Mouse (Mus musculus) heart, embryonic 13.5 days (tissue): ENCODE data around the gene Igfbp4. TPM values are rescaled to one million over a fixed set of nuclear protein-coding genes. Genes with fewer than 3 reads are reported as not detected.

Experiments used
- ATAC-seq: fragments of 200-750 bp; cut with Nextera tagmentation; 2 replicates; pipeline ENCODE4 v1.8.0; 2017; ENCODE audit warnings: moderate TSS enrichment; ENCODE audit not compliant: insufficient number of reproducible peaks, low FRiP score, low TSS enrichment; ENCODE audit errors: extremely low read depth
- H3K27ac ChIP-seq: fragments of 300-500 bp; sonication (generic); replicated peaks from 2 replicates; pipeline ENCODE4 v1.5.1; 2015; ENCODE audit warnings: moderate library complexity, mild to moderate bottlenecking, inconsistent platforms
- H3K27me3 ChIP-seq: fragments of 300-500 bp; sonication (generic); replicated peaks from 2 replicates; pipeline ENCODE4 v1.6.1; 2015; ENCODE audit warnings: mild to moderate bottlenecking, inconsistent platforms
- H3K36me3 ChIP-seq: fragments of 300-500 bp; sonication (generic); 2 replicates; pipeline ENCODE4 v1.6.1; 2015; ENCODE audit warnings: mild to moderate bottlenecking, inconsistent platforms
- H3K4me1 ChIP-seq: fragments of 300-500 bp; sonication (generic); 2 replicates; pipeline ENCODE4 v1.6.1; 2015; ENCODE audit warnings: inconsistent platforms
- H3K4me2 ChIP-seq: fragments of 300-500 bp; sonication (generic); 2 replicates; pipeline ENCODE4 v1.6.1; 2015; ENCODE audit warnings: inconsistent platforms, mild to moderate bottlenecking, moderate library complexity
- H3K4me3 ChIP-seq: fragments of 300-500 bp; sonication (generic); 2 replicates; pipeline ENCODE4 v1.5.1; 2015; ENCODE audit warnings: moderate library complexity, mild to moderate bottlenecking, inconsistent platforms
- H3K9ac ChIP-seq: fragments of 300-500 bp; sonication (generic); 2 replicates; pipeline ENCODE4 v1.6.1; 2015; ENCODE audit warnings: inconsistent platforms, mild to moderate bottlenecking, moderate library complexity
- H3K9me3 ChIP-seq: fragments of 300-500 bp; sonication (generic); 2 replicates; pipeline ENCODE4 v1.6.1; 2016; ENCODE audit warnings: inconsistent platforms
- WGBS: fragments of 180-500 bp; shearing (Covaris S2); methylation state at CpG from one replicate; pipeline ENCODE4 v1.1.7; 2015; ENCODE audit warnings: mixed read lengths; 5-methylcytosine and 5-hydroxymethylcytosine counted together
- polyA plus RNA-seq: library from polyadenylated mRNA; unstranded; fragments of >200 nt; fragmentation: Nextera tagmentation; extraction: Ambion mirVana; gene quantifications from 2 replicates; pipeline ENCODE4 v1.2.1, GENCODE M21; 2015

The Igfbp4 gene
- polyA plus RNA-seq, 1 experiment from 2014 or later = 371 TPM

GRCm38 (mm10) chr11:99084366-99084765, 43.3 kb downstream of the Igfbp4 start:
- Histone ChIP-seq H3K4me3 (no peak overlapping the region), H3K9me3 (no peaks in the 10 kb centered on the region), H3K9ac (no peak overlapping the region), H3K4me2 (no peak overlapping the region), H3K4me1 (peaks cover 13% of the 10 kb centered on the region), H3K27ac (no peak overlapping the region), H3K36me3 (no peaks in the 10 kb centered on the region), H3K27me3 (no peaks in the 10 kb centered on the region)
- 31% methylated on average over 9 of the region's 9 CpGs for WGBS
- no peak for ATAC-seq

GRCm38 (mm10) chr11:99088486-99088885, 47.4 kb downstream of the Igfbp4 start:
- no peak overlapping the region for H3K4me3 ChIP-seq
- no peak overlapping the region for H3K9ac ChIP-seq
- no peaks in the 10 kb centered on the region for H3K4me1 ChIP-seq
- no peaks in the 10 kb centered on the region for H3K9me3 ChIP-seq
- 24% methylated on average over 2 of the region's 2 CpGs for WGBS
- H3K36me3 ChIP-seq = no peaks in the 10 kb centered on the region
- H3K27me3 ChIP-seq = no peaks in the 10 kb centered on the region
- H3K4me2 ChIP-seq = no peak overlapping the region
- H3K27ac ChIP-seq = no peak overlapping the region
- no peak for ATAC-seq

GRCm38 (mm10) chr11:99089077-99089601, 48.1 kb downstream of the Igfbp4 start, which contains the start of gene Tns4:
Gene Tns4 (minus strand): TSS chr11:99089306.
- H3K36me3 ChIP-seq = no peaks in the 10 kb centered on the region
- no peaks in the 10 kb centered on the region for H3K27me3 ChIP-seq
- ATAC-seq = no peak
- H3K4me2 ChIP-seq = no peak within 1 kb of the TSS
- no peaks in the 10 kb centered on the region for H3K4me1 ChIP-seq
- no peak within 1 kb of the TSS for H3K9ac ChIP-seq
- no peak within 1 kb of the TSS for H3K4me3 ChIP-seq
- H3K9me3 ChIP-seq = no peaks in the 10 kb centered on the region
- 67% methylated on average over 14 of the region's 14 CpGs for WGBS
- no peak within 1 kb of the TSS for H3K27ac ChIP-seq

- Histone ChIP-seq H3K27ac (no peak overlapping the region), H3K9ac (no peak overlapping the region), H3K4me1 (no peaks in the 10 kb centered on the region), H3K9me3 (no peaks in the 10 kb centered on the region), H3K4me2 (no peak overlapping the region), H3K36me3 (no peaks in the 10 kb centered on the region), H3K4me3 (no peak overlapping the region), H3K27me3 (no peaks in the 10 kb centered on the region)
- 78% methylated on average over 8 of the region's 8 CpGs for WGBS
- no peak for ATAC-seq
Measured at GRCm38 (mm10) chr11:99090391-99090790, 49.3 kb downstream of the Igfbp4 start.

- H3K4me3 ChIP-seq = no peak overlapping the region
- no peaks in the 10 kb centered on the region for H3K36me3 ChIP-seq
- ATAC-seq = no peak
- no peak overlapping the region for H3K4me2 ChIP-seq
- 43% methylated on average over 2 of the region's 2 CpGs for WGBS
- no peaks in the 10 kb centered on the region for H3K9me3 ChIP-seq
- no peak overlapping the region for H3K27ac ChIP-seq
- H3K9ac ChIP-seq = no peak overlapping the region
- H3K27me3 ChIP-seq = no peaks in the 10 kb centered on the region
- H3K4me1 ChIP-seq = no peaks in the 10 kb centered on the region
Measured at GRCm38 (mm10) chr11:99091666-99092065, 50.6 kb downstream of the Igfbp4 start.

- H3K4me1 ChIP-seq = peaks cover 10% of the 10 kb centered on the region
- WGBS = 76% methylated on average over 7 of the region's 7 CpGs
- no peak overlapping the region for H3K4me2 ChIP-seq
- no peak for ATAC-seq
- H3K9me3 ChIP-seq = no peaks in the 10 kb centered on the region
- H3K36me3 ChIP-seq = no peaks in the 10 kb centered on the region
- H3K27ac ChIP-seq = no peak overlapping the region
- no peak overlapping the region for H3K4me3 ChIP-seq
- no peak overlapping the region for H3K9ac ChIP-seq
- H3K27me3 ChIP-seq = no peaks in the 10 kb centered on the region
Measured at GRCm38 (mm10) chr11:99093740-99094139, 52.7 kb downstream of the Igfbp4 start.

GRCm38 (mm10) chr11:99094911-99095676, 54.0 kb downstream of the Igfbp4 start:
- H3K9ac ChIP-seq = no peak overlapping the region
- H3K9me3 ChIP-seq = no peaks in the 10 kb centered on the region
- H3K4me2 ChIP-seq = no peak overlapping the region
- no peak for ATAC-seq
- WGBS = 45% methylated on average over 2 of the region's 2 CpGs
- H3K27ac ChIP-seq = no peak overlapping the region
- no peaks in the 10 kb centered on the region for H3K36me3 ChIP-seq
- H3K27me3 ChIP-seq = no peaks in the 10 kb centered on the region
- H3K4me1 ChIP-seq = peaks cover 22% of the 10 kb centered on the region
- H3K4me3 ChIP-seq = no peak overlapping the region

GRCm38 (mm10) chr11:99095759-99096158, 54.7 kb downstream of the Igfbp4 start:
- Histone ChIP-seq H3K36me3 (no peaks in the 10 kb centered on the region), H3K9me3 (no peaks in the 10 kb centered on the region), H3K4me1 (peaks cover 22% of the 10 kb centered on the region), H3K4me2 (no peak overlapping the region), H3K27ac (no peak overlapping the region), H3K9ac (no peak overlapping the region), H3K4me3 (no peak overlapping the region), H3K27me3 (no peaks in the 10 kb centered on the region)
- WGBS = 76% methylated on average over 4 of the region's 4 CpGs
- ATAC-seq = no peak

GRCm38 (mm10) chr11:99096417-99096816, 55.4 kb downstream of the Igfbp4 start:
- Histone ChIP-seq H3K4me1 (peaks cover 22% of the 10 kb centered on the region), H3K4me3 (no peak overlapping the region), H3K27ac (no peak overlapping the region), H3K36me3 (no peaks in the 10 kb centered on the region), H3K4me2 (no peak overlapping the region), H3K9ac (no peak overlapping the region), H3K27me3 (no peaks in the 10 kb centered on the region), H3K9me3 (no peaks in the 10 kb centered on the region)
- WGBS = 80% methylated on average over 4 of the region's 4 CpGs
- ATAC-seq = no peak

- no peak for ATAC-seq
- Histone ChIP-seq H3K27me3 (no peaks in the 10 kb centered on the region), H3K36me3 (no peaks in the 10 kb centered on the region), H3K4me3 (no peak overlapping the region), H3K9me3 (no peaks in the 10 kb centered on the region), H3K9ac (no peak overlapping the region), H3K27ac (no peak overlapping the region), H3K4me2 (no peak overlapping the region), H3K4me1 (peaks cover 27% of the 10 kb centered on the region)
- 75% methylated on average over 8 of the region's 8 CpGs for WGBS
Measured at GRCm38 (mm10) chr11:99096996-99097774, 56.1 kb downstream of the Igfbp4 start.

GRCm38 (mm10) chr11:99098924-99099323, 57.9 kb downstream of the Igfbp4 start:
- no peak overlapping the region for H3K4me2 ChIP-seq
- WGBS = 80% methylated on average over 9 of the region's 9 CpGs
- H3K9ac ChIP-seq = no peak overlapping the region
- no peak for ATAC-seq
- H3K4me1 ChIP-seq = peaks cover 27% of the 10 kb centered on the region
- 0 out of 2 replicates have a peak overlapping the region, but pooled peaks have one; percentile 24 for H3K27ac ChIP-seq
- no peaks in the 10 kb centered on the region for H3K36me3 ChIP-seq
- no peaks in the 10 kb centered on the region for H3K27me3 ChIP-seq
- H3K4me3 ChIP-seq = no peak overlapping the region
- no peaks in the 10 kb centered on the region for H3K9me3 ChIP-seq
